Mouse (Mus musculus): ENCODE results near the gene Cdhr4. TPM values are rescaled to one million over a fixed set of nuclear protein-coding genes. Genes with fewer than 3 reads are reported as not detected.
A peak's percentile ranks its signal among the peaks of the same experiment; 100 is the strongest.

The Cdhr4 gene
- polyA plus RNA-seq, 1 experiment: not detected

DNA sequence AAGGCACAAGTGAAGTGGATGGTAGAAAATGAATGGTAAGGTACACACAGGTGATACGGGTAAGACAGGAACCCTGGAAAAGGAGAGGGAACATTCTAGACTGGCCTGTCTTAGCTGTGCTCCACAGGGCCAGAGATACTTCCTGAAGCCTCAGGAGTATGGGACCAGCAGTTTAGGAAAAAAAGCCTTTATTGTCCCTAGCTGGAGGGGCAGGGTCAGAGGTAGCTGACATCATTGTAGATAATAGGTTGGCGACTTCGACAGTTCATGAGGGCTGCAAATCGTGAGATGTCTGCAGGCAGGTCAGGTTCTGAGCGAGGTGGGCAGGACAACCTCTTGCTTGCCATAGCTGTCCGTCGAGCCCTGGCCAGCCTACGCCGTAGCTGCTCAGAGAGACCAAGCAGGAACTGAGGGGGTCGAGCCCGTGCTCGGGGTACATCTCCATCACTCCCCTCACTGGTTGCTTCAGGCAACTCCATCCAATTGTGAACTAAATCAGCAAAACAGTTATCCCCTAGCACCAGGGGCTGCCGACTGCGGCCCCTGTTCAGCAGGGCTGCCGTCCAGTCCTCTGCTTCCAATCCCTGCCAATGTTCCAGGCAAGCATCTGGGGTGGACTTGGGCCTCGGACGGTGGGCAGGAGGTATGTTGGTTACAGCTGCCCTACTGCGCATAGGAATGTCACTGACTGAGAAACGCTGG lies 8.1 kb upstream of the Cdhr4 start:
- WGBS: 82% methylated on average over 19 of the region's 19 CpGs
- TF ChIP-seq POLR2A (IDR thresholded peaks at IDR 0.05; ENCODE audit: insufficient read depth, low read depth, low read length) (no peak), CTCF (IDR thresholded peaks at IDR 0.05; ENCODE audit: insufficient read depth, low read depth, low read length) (no peak)
- H3K4me3 ChIP-seq (ENCODE audit: insufficient read depth, low read depth, low read length): peak overlapping the region; percentile 64
- peaks cover 39% of the 10 kb centered on the region for H3K4me1 ChIP-seq (ENCODE audit: control insufficient read depth, insufficient read depth, low read length)
- peak overlapping the region; percentile 19 for H3K27ac ChIP-seq (ENCODE audit: insufficient read depth, low read depth, low read length)

DNA sequence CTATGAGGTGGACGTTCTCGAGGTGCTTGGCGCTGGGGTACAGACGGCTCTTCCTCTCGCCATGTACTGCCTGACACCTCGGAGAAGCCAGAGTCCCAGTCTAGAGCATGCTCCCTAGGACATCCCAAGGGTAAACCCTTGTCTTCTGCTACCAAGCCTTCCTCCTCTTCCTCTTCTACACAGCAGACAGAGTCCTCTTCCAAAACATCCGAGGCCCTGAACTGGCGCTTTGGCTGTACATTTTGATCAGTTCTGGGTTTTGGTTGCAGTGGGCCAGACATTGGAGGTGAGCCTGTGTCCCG lies 7.6 kb upstream of the Cdhr4 start:
- Histone ChIP-seq H3K4me1 (ENCODE audit: control insufficient read depth, insufficient read depth, low read length) (peaks cover 39% of the 10 kb centered on the region), H3K27ac (ENCODE audit: insufficient read depth, low read depth, low read length) (0 out of 2 replicates have a peak overlapping the region, but pooled peaks have one; percentile 19), H3K4me3 (ENCODE audit: insufficient read depth, low read depth, low read length) (peak overlapping the region; percentile 64)
- TF ChIP-seq CTCF (IDR thresholded peaks at IDR 0.05; ENCODE audit: insufficient read depth, low read depth, low read length) (no peak), POLR2A (IDR thresholded peaks at IDR 0.05; ENCODE audit: insufficient read depth, low read depth, low read length) (no peak)
- WGBS: 81% methylated on average over 9 of the region's 9 CpGs

- Histone ChIP-seq H3K4me3 (ENCODE audit: insufficient read depth, low read depth, low read length) (peak within 1 kb of the TSS; percentile 64), H3K27ac (ENCODE audit: insufficient read depth, low read depth, low read length) (0 out of 2 replicates have a peak within 1 kb of the TSS, but pooled peaks have one; percentile 2), H3K4me1 (ENCODE audit: control insufficient read depth, insufficient read depth, low read length) (peaks cover 39% of the 10 kb centered on the region)
- 4% methylated on average over 58 of the region's 58 CpGs for WGBS
- TF ChIP-seq CTCF (IDR thresholded peaks at IDR 0.05; ENCODE audit: insufficient read depth, low read depth, low read length) (no peak), POLR2A (IDR thresholded peaks at IDR 0.05; ENCODE audit: insufficient read depth, low read depth, low read length) (peak; percentile 34; the same call in 1 of the 2 replicates)
These were observed 6.9 kb upstream of the Cdhr4 start, which contains the start of gene Inka1 for GRCm38 (mm10) chr9:107985131-107986119. Gene Inka1, minus strand, starts transcription at chr9:107985879.

- WGBS: 8% methylated on average over 18 of the region's 18 CpGs
- H3K27ac ChIP-seq (ENCODE audit: insufficient read depth, low read depth, low read length): no peak overlapping the region
- TF ChIP-seq POLR2A (IDR thresholded peaks at IDR 0.05; ENCODE audit: insufficient read depth, low read depth, low read length) (no peak), CTCF (IDR thresholded peaks at IDR 0.05; ENCODE audit: insufficient read depth, low read depth, low read length) (peak; percentile 53)
- peaks cover 36% of the 10 kb centered on the region for H3K4me1 ChIP-seq (ENCODE audit: control insufficient read depth, insufficient read depth, low read length)
- H3K4me3 ChIP-seq (ENCODE audit: insufficient read depth, low read depth, low read length): peak overlapping the region; percentile 64; the same call in 1 of the 2 replicates
These were observed 5.9 kb upstream of the Cdhr4 start for GRCm38 (mm10) chr9:107986376-107986775.

DNA sequence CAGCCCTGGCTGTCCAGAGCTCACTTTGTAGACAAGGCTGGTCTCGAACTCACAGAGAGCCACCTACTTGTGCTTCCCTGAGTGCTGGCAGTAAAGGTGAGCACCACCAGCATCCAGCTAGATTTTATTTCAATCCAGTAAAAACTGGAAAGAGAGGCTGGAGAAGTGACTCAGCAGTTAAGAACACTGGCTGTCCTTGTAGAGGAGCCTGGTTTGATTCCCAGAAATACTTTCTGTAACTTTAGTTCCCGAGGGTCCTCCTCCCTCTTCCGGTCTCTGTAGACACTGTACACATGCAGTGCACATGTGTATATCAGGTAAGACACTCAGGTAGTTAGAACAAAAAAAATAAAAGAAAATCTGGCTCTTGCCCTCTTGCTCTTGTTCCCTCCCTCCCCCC lies 4.3 kb upstream of the Cdhr4 start:
- TF ChIP-seq CTCF (IDR thresholded peaks at IDR 0.05; ENCODE audit: insufficient read depth, low read depth, low read length): no peak
- no peak for TF ChIP-seq POLR2A (IDR thresholded peaks at IDR 0.05; ENCODE audit: insufficient read depth, low read depth, low read length)
- Histone ChIP-seq H3K4me1 (ENCODE audit: control insufficient read depth, insufficient read depth, low read length) (peaks cover 22% of the 10 kb centered on the region), H3K27ac (ENCODE audit: insufficient read depth, low read depth, low read length) (no peak overlapping the region), H3K4me3 (ENCODE audit: insufficient read depth, low read depth, low read length) (no peak overlapping the region)
- 74% methylated on average over 3 of the region's 3 CpGs for WGBS

GRCm38 (mm10) chr9:107993013-107993412 lies 716 bp downstream of the Cdhr4 start:
- Histone ChIP-seq H3K4me3 (ENCODE audit: insufficient read depth, low read depth, low read length) (no peak overlapping the region), H3K4me1 (ENCODE audit: control insufficient read depth, insufficient read depth, low read length) (peaks cover 7% of the 10 kb centered on the region), H3K27ac (ENCODE audit: insufficient read depth, low read depth, low read length) (no peak overlapping the region)
- 84% methylated on average over 11 of the region's 11 CpGs for WGBS
- TF ChIP-seq CTCF (IDR thresholded peaks at IDR 0.05; ENCODE audit: insufficient read depth, low read depth, low read length) (no peak), POLR2A (IDR thresholded peaks at IDR 0.05; ENCODE audit: insufficient read depth, low read depth, low read length) (no peak)

DNA sequence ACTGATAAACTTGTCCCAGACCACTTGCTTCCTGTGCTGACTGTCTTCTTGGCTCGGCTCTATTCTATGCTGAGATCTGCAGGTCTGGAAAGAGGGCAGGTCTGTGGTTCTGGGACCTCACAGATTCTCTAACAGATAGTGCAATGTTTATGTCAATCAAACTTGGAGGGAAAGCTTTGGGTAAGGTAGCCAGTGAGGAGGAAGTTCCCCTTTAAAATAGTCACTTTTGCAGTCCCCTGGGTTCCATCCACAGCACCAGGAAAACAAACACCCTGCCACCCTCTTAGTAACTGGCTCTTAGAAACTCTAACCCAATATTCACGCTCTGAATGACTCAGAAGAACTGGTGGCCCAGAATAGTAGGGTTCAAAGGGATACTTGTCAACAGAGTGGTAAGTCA lies 2.2 kb downstream of the Cdhr4 start:
- TF ChIP-seq POLR2A (IDR thresholded peaks at IDR 0.05; ENCODE audit: insufficient read depth, low read depth, low read length): no peak
- Histone ChIP-seq H3K27ac (ENCODE audit: insufficient read depth, low read depth, low read length) (no peak overlapping the region), H3K4me3 (ENCODE audit: insufficient read depth, low read depth, low read length) (no peak overlapping the region), H3K4me1 (ENCODE audit: control insufficient read depth, insufficient read depth, low read length) (peaks cover 7% of the 10 kb centered on the region)
- WGBS: 55% methylated on average over 2 of the region's 2 CpGs

- WGBS: 93% methylated on average over 21 of the region's 21 CpGs
- no peak for TF ChIP-seq POLR2A (IDR thresholded peaks at IDR 0.05; ENCODE audit: insufficient read depth, low read depth, low read length)
- no peak for TF ChIP-seq CTCF (IDR thresholded peaks at IDR 0.05; ENCODE audit: insufficient read depth, low read depth, low read length)
- peaks cover 7% of the 10 kb centered on the region for H3K4me1 ChIP-seq (ENCODE audit: control insufficient read depth, insufficient read depth, low read length)
- H3K27ac ChIP-seq (ENCODE audit: insufficient read depth, low read depth, low read length): no peak overlapping the region
- H3K4me3 ChIP-seq (ENCODE audit: insufficient read depth, low read depth, low read length): no peak overlapping the region
These were observed 3.2 kb downstream of the Cdhr4 start for GRCm38 (mm10) chr9:107995513-107995912.

DNA sequence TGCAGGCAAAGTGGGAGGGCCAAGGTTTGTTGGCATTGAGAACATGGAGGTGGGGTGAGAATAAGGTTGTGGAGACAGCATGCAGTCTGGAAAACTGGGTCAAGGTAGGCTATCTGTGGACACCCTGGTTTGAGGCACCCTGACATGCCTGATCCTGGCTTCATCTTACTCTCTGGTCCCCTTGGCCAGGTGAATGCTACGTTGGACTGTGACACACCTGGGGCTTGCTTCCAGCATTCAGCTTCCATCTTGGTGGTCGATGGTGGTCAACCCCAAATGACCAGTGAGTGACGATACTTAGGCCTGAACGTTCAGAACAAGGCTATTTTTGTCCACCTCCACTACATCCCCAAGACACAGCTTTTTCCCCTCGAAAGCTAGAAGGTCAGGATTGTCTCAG lies 3.8 kb downstream of the Cdhr4 start, which contains the start of gene Gm20662:
Gene Gm20662, plus strand, starts transcription at position 301 of the 400 bp plus-strand sequence.
- 91% methylated on average over 5 of the region's 5 CpGs for WGBS
- Histone ChIP-seq H3K27ac (ENCODE audit: insufficient read depth, low read depth, low read length) (no peak within 1 kb of the TSS), H3K4me3 (ENCODE audit: insufficient read depth, low read depth, low read length) (no peak within 1 kb of the TSS), H3K4me1 (ENCODE audit: control insufficient read depth, insufficient read depth, low read length) (peaks cover 7% of the 10 kb centered on the region)
- no peak for TF ChIP-seq POLR2A (IDR thresholded peaks at IDR 0.05; ENCODE audit: insufficient read depth, low read depth, low read length)
- no peak for TF ChIP-seq CTCF (IDR thresholded peaks at IDR 0.05; ENCODE audit: insufficient read depth, low read depth, low read length)
